Mouse (Mus musculus): ENCODE measurements around the gene Ugt1a9.
"Not testable (repeated sequence)": the region's sequence is repeated elsewhere in the genome, so short reads cannot be mapped to it uniquely, and the experiment has no call there.

DNA sequence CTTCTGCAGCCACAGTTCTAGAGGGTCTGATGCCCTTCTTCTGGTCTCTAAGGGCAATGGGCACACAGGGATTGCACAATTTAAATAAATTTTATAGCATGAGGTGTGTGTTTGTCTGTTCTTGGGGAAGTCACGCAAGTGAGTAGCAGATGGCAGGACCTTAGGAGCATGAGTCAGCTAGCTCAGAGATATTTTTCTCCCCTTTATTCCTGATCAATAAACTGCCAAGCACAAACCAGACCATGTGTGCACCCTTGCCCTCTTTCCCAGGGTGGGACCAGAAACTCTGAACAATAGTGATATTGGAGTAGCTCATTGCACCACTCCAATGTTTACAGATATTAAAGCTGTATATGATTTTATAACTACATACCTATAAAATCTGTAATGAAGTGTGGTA lies 59.6 kb downstream of the Ugt1a9 start:
- TF ChIP-seq CTCF (IDR thresholded peaks at IDR 0.05; ENCODE audit: low read depth, low read length); TAL1 (conservative IDR thresholded peaks at IDR 0.05; ENCODE audit: low read depth, low read length): not testable (repeated sequence)
